ENCODE assay signal across 10 mouse cellular contexts in genomic region chr3:142339440-142340251, GRCm38 (mm10). TPM values are rescaled to one million over a fixed set of nuclear protein-coding genes. Genes with fewer than 3 reads are reported as not detected.
DNase-seq lines count a peak whose midpoint lies in the region; ATAC-seq lines count a peak whose summit lies in the region.
"Had no signal": no experiment of that assay in that cellular context is flagged by ENCODE, and none has a peak within 500 bp of the region (broad histone marks: within the 10 kb centered on the region; RNA-seq: fewer than 3 reads in every experiment).

No protein-coding gene starts in this region.

- peak overlapping the region; percentile 59 for H3K27ac ChIP-seq in intestine, embryonic 14.5 days (ENCODE audit: low read depth)
- H3K27ac ChIP-seq in liver, embryonic 15.5 days (replicated peaks), result peak overlapping the region; percentile 45
- peak overlapping the region; percentile 80 for H3K27ac ChIP-seq in stomach, embryonic 15.5 days
- H3K27ac ChIP-seq in forebrain, embryonic 10.5 days, result no peak overlapping the region
- H3K27ac ChIP-seq: midbrain, embryonic 10.5 days; neural tube, embryonic 15.5 days had no signal

- intact Hi-C loops in left cerebral cortex, postnatal 36 days (cut with DNase I), result no loop called here

- 41% methylated on average over 6 of the region's 6 CpGs for WGBS in intestine, embryonic 14.5 days
- whole genome bisulfite sequencing in liver, embryonic 15.5 days (ENCODE audit: insufficient replicate concordance), result 41% methylated on average over 6 of the region's 6 CpGs
- 35% methylated on average over 6 of the region's 6 CpGs for WGBS in stomach, embryonic 15.5 days
- WGBS in forebrain, embryonic 10.5 days, result 77% methylated on average over 6 of the region's 6 CpGs

- H3K27me3 ChIP-seq in intestine, embryonic 14.5 days (replicated peaks; ENCODE audit: control insufficient read depth, insufficient read depth, low read length), result no peaks in the 10 kb centered on the region
- H3K27me3 ChIP-seq in liver, embryonic 15.5 days, result no peaks in the 10 kb centered on the region
- no peaks in the 10 kb centered on the region for H3K27me3 ChIP-seq in stomach, embryonic 15.5 days (replicated peaks)
- H3K27me3 ChIP-seq in forebrain, embryonic 10.5 days (ENCODE audit: poor library complexity, severe bottlenecking), result no peaks in the 10 kb centered on the region
- H3K27me3 ChIP-seq: neural tube, embryonic 15.5 days had no signal

- H3K4me2 ChIP-seq in intestine, embryonic 14.5 days (ENCODE audit: low read length), result no peak overlapping the region
- H3K4me2 ChIP-seq in liver, embryonic 15.5 days, result no peak overlapping the region
- 0 out of 2 replicates have a peak overlapping the region, but pooled peaks have one; percentile 9 for H3K4me2 ChIP-seq in stomach, embryonic 15.5 days
- H3K4me2 ChIP-seq: neural tube, embryonic 15.5 days had no signal

- no peak overlapping the region for H3K4me3 ChIP-seq in intestine, embryonic 14.5 days (ENCODE audit: low read depth, low read length)
- no peak overlapping the region for H3K4me3 ChIP-seq in liver, embryonic 15.5 days (replicated peaks)
- no peak overlapping the region for H3K4me3 ChIP-seq in stomach, embryonic 15.5 days (replicated peaks)
- H3K4me3 ChIP-seq in forebrain, embryonic 10.5 days, result no peak overlapping the region
- H3K4me3 ChIP-seq: midbrain, embryonic 10.5 days; neural tube, embryonic 15.5 days had no signal

- ATAC-seq in intestine, embryonic 14.5 days (replicated peaks; ENCODE audit: low FRiP score, low TSS enrichment, low read depth), result peak; percentile 86
- ATAC-seq in liver, embryonic 15.5 days (ENCODE audit: insufficient read depth), result peak; percentile 79
- peak; percentile 95 for ATAC-seq in stomach, embryonic 15.5 days (ENCODE audit: insufficient read depth, low FRiP score, low read depth)

- no peaks in the 10 kb centered on the region for H3K36me3 ChIP-seq in intestine, embryonic 14.5 days (ENCODE audit: control insufficient read depth, insufficient read depth, low read length)
- H3K36me3 ChIP-seq in liver, embryonic 15.5 days (replicated peaks), result no peaks in the 10 kb centered on the region
- H3K36me3 ChIP-seq in stomach, embryonic 15.5 days, result no peaks in the 10 kb centered on the region
- no peaks in the 10 kb centered on the region for H3K36me3 ChIP-seq in forebrain, embryonic 10.5 days (replicated peaks)
- H3K36me3 ChIP-seq: midbrain, embryonic 10.5 days; neural tube, embryonic 15.5 days had no signal

- no peaks in the 10 kb centered on the region for H3K4me1 ChIP-seq in intestine, embryonic 14.5 days (replicated peaks; ENCODE audit: control insufficient read depth, insufficient read depth, low read length)
- H3K4me1 ChIP-seq in liver, embryonic 15.5 days (replicated peaks), result peaks cover 5% of the 10 kb centered on the region; the same call in 1 of the 2 replicates
- H3K4me1 ChIP-seq in stomach, embryonic 15.5 days, result no peaks in the 10 kb centered on the region
- H3K4me1 ChIP-seq in forebrain, embryonic 10.5 days, result peaks cover 6% of the 10 kb centered on the region
- H3K4me1 ChIP-seq: midbrain, embryonic 10.5 days; neural tube, embryonic 15.5 days had no signal

- H3K9me3 ChIP-seq in intestine, embryonic 14.5 days (ENCODE audit: control insufficient read depth, low read length), result no peaks in the 10 kb centered on the region
- no peaks in the 10 kb centered on the region for H3K9me3 ChIP-seq in liver, embryonic 15.5 days (replicated peaks)
- no peaks in the 10 kb centered on the region for H3K9me3 ChIP-seq in stomach, embryonic 15.5 days
- no peaks in the 10 kb centered on the region for H3K9me3 ChIP-seq in forebrain, embryonic 10.5 days
- H3K9me3 ChIP-seq: midbrain, embryonic 10.5 days; neural tube, embryonic 15.5 days had no signal

- DNase-seq in ovary, adult 18-20 months (ENCODE audit: low spot score), result peak; percentile 8
- DNase-seq in ovary, postnatal 14 days (ENCODE audit: low spot score), result no peak
- DNase-seq in intestine, embryonic 14.5 days (ENCODE audit: low spot score), result peak; percentile 63
- no peak for DNase-seq in left cerebral cortex, postnatal 36 days (ENCODE audit: low spot score in 2 of 2)
- no peak for DNase-seq in forebrain, embryonic 10.5 days (ENCODE audit: extremely low spot score, low spot score)
- no peak for DNase-seq in testis, postnatal 10 days (ENCODE audit: low spot score)

- no peak overlapping the region for H3K9ac ChIP-seq in intestine, embryonic 14.5 days (ENCODE audit: low read length)
- no peak overlapping the region for H3K9ac ChIP-seq in liver, embryonic 15.5 days
- no peak overlapping the region for H3K9ac ChIP-seq in stomach, embryonic 15.5 days
- H3K9ac ChIP-seq: neural tube, embryonic 15.5 days had no signal

RNA-seq across cellular contexts. Expression of gene Pdlim5, which starts 55.9 kb away (rescaled TPM):
- 30.5 and 33.2 TPM in 2 replicates for polyA plus RNA-seq in intestine, embryonic 14.5 days (2014; fragmentation: Nextera tagmentation; extraction: Ambion mirVana)
- polyA plus RNA-seq in liver, embryonic 15.5 days (2015; fragmentation: Nextera tagmentation; extraction: Ambion mirVana), result 11.9 and 12.3 TPM in 2 replicates
- polyA plus RNA-seq in stomach, embryonic 15.5 days (2015; fragmentation: Nextera tagmentation; extraction: Ambion mirVana), result 33.4 and 35.9 TPM in 2 replicates
- total RNA-seq in left cerebral cortex, postnatal 36 days (2021), result 10 to 100 TPM; 16.7 to 21.0 TPM
- polyA plus RNA-seq in forebrain, embryonic 10.5 days (2016; fragmentation: Nextera tagmentation; extraction: Ambion mirVana), result 21.8 TPM in 2 replicates

Comparison
In these comparisons a context has a peak if more than half of its experiments do, and no peak if none do; other contexts are left out.
1. DNase-seq: peak in ovary, adult 18-20 months (single experiment) and intestine, embryonic 14.5 days (single experiment); none in ovary, postnatal 14 days (single experiment), left cerebral cortex, postnatal 36 days (0 of 2), forebrain, embryonic 10.5 days (single experiment) and testis, postnatal 10 days (single experiment).
2. Peak in every context shown above with its lines, with median percentiles within 50 percentile points of each other: ATAC-seq.